Mouse (Mus musculus): Measurements from ENCODE around the gene Hipk1. TPM values are rescaled to one million over a fixed set of nuclear protein-coding genes. Genes with fewer than 3 reads are reported as not detected.

Gene Hipk1
- polyA plus RNA-seq, 1 experiment from 2014 or later: 16.4 TPM

DNA sequence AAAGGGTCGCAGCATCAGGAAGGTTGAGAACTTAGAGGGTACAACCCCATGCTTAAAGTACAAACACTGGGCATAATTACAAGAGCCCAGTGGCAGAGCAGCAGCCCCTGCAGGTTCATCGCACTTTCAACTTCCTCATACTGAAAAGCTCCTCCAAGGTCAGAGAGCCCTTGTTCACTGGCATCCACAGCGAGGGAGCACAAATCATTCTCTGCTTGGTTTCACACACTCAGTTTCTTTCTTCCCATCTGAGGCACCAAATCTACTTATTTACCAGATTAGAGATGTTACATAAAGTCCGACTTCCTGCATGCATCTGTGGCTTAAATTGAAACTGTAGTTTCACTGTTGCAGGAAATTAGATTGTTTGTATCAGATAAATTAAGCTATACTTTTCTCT lies 18.5 kb downstream of the Hipk1 start:
- Histone ChIP-seq H3K27me3 (ENCODE audit: control insufficient read depth, insufficient read depth, low read depth, low read length) (no peaks in the 10 kb centered on the region), H3K9me3 (replicated peaks; ENCODE audit: control insufficient read depth, low read length) (no peaks in the 10 kb centered on the region), H3K4me2 (ENCODE audit: low read depth, low read length) (no peak overlapping the region), H3K4me3 (ENCODE audit: low read depth, low read length) (no peak overlapping the region), H3K4me1 (ENCODE audit: control insufficient read depth, low read depth, low read length) (peaks cover 2% of the 10 kb centered on the region), H3K36me3 (ENCODE audit: control insufficient read depth, insufficient read depth) (peaks cover 71% of the 10 kb centered on the region), H3K9ac (ENCODE audit: low read depth, low read length) (no peak overlapping the region), H3K27ac (ENCODE audit: low read length) (no peak overlapping the region)
- ATAC-seq (ENCODE audit: low read depth): no peak
- 54% methylated on average over 4 of the region's 4 CpGs for WGBS (ENCODE audit: insufficient replicate concordance)

- H3K9me3 ChIP-seq (replicated peaks; ENCODE audit: control insufficient read depth, low read length): no peaks in the 10 kb centered on the region
- ATAC-seq (ENCODE audit: low read depth): no peak
- peaks cover 2% of the 10 kb centered on the region for H3K4me1 ChIP-seq (ENCODE audit: control insufficient read depth, low read depth, low read length)
- H3K36me3 ChIP-seq (ENCODE audit: control insufficient read depth, insufficient read depth): peaks cover 67% of the 10 kb centered on the region
- no peak overlapping the region for H3K27ac ChIP-seq (ENCODE audit: low read length)
- no peak overlapping the region for H3K4me3 ChIP-seq (ENCODE audit: low read depth, low read length)
- H3K9ac ChIP-seq (ENCODE audit: low read depth, low read length): no peak overlapping the region
- no peaks in the 10 kb centered on the region for H3K27me3 ChIP-seq (ENCODE audit: control insufficient read depth, insufficient read depth, low read depth, low read length)
- H3K4me2 ChIP-seq (ENCODE audit: low read depth, low read length): no peak overlapping the region
- 70% methylated on average over 9 of the region's 9 CpGs for WGBS (ENCODE audit: insufficient replicate concordance)
Measured at GRCm38 (mm10) chr3:103771531-103772130, 19.7 kb downstream of the Hipk1 start.

DNA sequence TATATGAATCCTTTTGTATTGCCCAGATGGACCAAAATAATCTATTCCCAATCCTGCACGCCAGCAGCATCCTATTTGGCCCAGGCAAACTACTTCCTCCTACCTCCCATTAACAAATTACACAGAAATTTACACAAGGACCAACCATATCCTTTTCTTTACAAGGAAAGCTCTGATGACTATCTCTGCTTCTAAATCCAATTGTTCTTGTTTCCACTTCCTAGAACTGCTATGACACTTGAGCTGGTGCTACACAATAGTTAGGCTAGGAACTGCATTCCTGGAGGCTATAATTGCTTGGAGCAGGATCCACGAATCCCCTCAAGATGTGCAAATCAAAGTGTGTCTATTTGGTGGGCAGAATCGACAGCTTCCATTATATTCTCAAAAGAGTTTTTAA lies 24.6 kb downstream of the Hipk1 start:
- no peak for ATAC-seq (ENCODE audit: low read depth)

GRCm38 (mm10) chr3:103759261-103759970 lies 31.9 kb downstream of the Hipk1 start:
- Histone ChIP-seq H3K27me3 (ENCODE audit: control insufficient read depth, insufficient read depth, low read depth, low read length) (no peaks in the 10 kb centered on the region), H3K4me2 (ENCODE audit: low read depth, low read length) (no peak overlapping the region), H3K4me3 (ENCODE audit: low read depth, low read length) (no peak overlapping the region), H3K9me3 (replicated peaks; ENCODE audit: control insufficient read depth, low read length) (no peaks in the 10 kb centered on the region), H3K27ac (ENCODE audit: low read length) (no peak overlapping the region), H3K36me3 (ENCODE audit: control insufficient read depth, insufficient read depth) (peaks cover 87% of the 10 kb centered on the region), H3K9ac (ENCODE audit: low read depth, low read length) (no peak overlapping the region), H3K4me1 (ENCODE audit: control insufficient read depth, low read depth, low read length) (no peaks in the 10 kb centered on the region)
- no peak for ATAC-seq (ENCODE audit: low read depth)
- 83% methylated on average over 5 of the region's 5 CpGs for WGBS (ENCODE audit: insufficient replicate concordance)

More for the DNA sequence above, 24.6 kb downstream of the Hipk1 start:
- Histone ChIP-seq H3K36me3 (ENCODE audit: control insufficient read depth, insufficient read depth) (peaks cover 77% of the 10 kb centered on the region), H3K9me3 (replicated peaks; ENCODE audit: control insufficient read depth, low read length) (no peaks in the 10 kb centered on the region), H3K9ac (ENCODE audit: low read depth, low read length) (no peak overlapping the region), H3K4me3 (ENCODE audit: low read depth, low read length) (no peak overlapping the region), H3K27ac (ENCODE audit: low read length) (no peak overlapping the region), H3K4me2 (ENCODE audit: low read depth, low read length) (no peak overlapping the region), H3K27me3 (ENCODE audit: control insufficient read depth, insufficient read depth, low read depth, low read length) (no peaks in the 10 kb centered on the region), H3K4me1 (ENCODE audit: control insufficient read depth, low read depth, low read length) (no peaks in the 10 kb centered on the region)
- 79% methylated on average over 3 of the region's 3 CpGs for WGBS (ENCODE audit: insufficient replicate concordance)

DNA sequence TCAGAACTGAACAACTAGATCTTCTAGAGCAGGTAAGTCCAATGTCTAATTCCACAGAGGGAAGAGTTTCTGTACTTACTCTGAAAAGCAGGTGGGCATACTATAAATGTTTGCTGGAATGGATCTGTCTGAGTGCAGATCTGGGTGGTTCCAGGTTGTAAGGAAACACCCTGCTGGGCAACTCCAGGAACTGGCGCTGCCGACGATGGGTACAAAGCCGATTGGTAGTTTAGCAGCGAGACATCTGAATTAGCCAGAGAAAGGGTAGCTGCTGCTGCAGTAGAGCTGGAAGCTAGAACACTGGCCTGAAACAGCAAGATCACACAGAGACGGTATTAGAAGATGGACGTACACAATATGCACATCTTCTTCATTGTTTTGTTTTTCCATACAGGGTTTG lies 32.9 kb downstream of the Hipk1 start:
- WGBS (ENCODE audit: insufficient replicate concordance): 90% methylated on average over 7 of the region's 7 CpGs
- Histone ChIP-seq H3K36me3 (ENCODE audit: control insufficient read depth, insufficient read depth) (peaks cover 87% of the 10 kb centered on the region), H3K4me3 (ENCODE audit: low read depth, low read length) (no peak overlapping the region), H3K4me2 (ENCODE audit: low read depth, low read length) (no peak overlapping the region), H3K9me3 (replicated peaks; ENCODE audit: control insufficient read depth, low read length) (no peaks in the 10 kb centered on the region), H3K4me1 (ENCODE audit: control insufficient read depth, low read depth, low read length) (no peaks in the 10 kb centered on the region), H3K27ac (ENCODE audit: low read length) (no peak overlapping the region), H3K9ac (ENCODE audit: low read depth, low read length) (no peak overlapping the region), H3K27me3 (ENCODE audit: control insufficient read depth, insufficient read depth, low read depth, low read length) (no peaks in the 10 kb centered on the region)
- ATAC-seq (ENCODE audit: low read depth): no peak

- no peak for ATAC-seq (ENCODE audit: low read depth)
- Histone ChIP-seq H3K4me3 (ENCODE audit: low read depth, low read length) (no peak overlapping the region), H3K9me3 (replicated peaks; ENCODE audit: control insufficient read depth, low read length) (no peaks in the 10 kb centered on the region), H3K4me1 (ENCODE audit: control insufficient read depth, low read depth, low read length) (no peaks in the 10 kb centered on the region), H3K9ac (ENCODE audit: low read depth, low read length) (no peak overlapping the region), H3K27ac (ENCODE audit: low read length) (no peak overlapping the region), H3K36me3 (ENCODE audit: control insufficient read depth, insufficient read depth) (peaks cover 87% of the 10 kb centered on the region), H3K4me2 (ENCODE audit: low read depth, low read length) (no peak overlapping the region), H3K27me3 (ENCODE audit: control insufficient read depth, insufficient read depth, low read depth, low read length) (no peaks in the 10 kb centered on the region)
- WGBS (ENCODE audit: insufficient replicate concordance): 93% methylated on average over 2 of the region's 2 CpGs
Measured at GRCm38 (mm10) chr3:103756920-103757319, 34.4 kb downstream of the Hipk1 start.

GRCm38 (mm10) chr3:103755351-103755750 lies 36.0 kb downstream of the Hipk1 start:
- Histone ChIP-seq H3K4me3 (ENCODE audit: low read depth, low read length) (no peak overlapping the region), H3K9ac (ENCODE audit: low read depth, low read length) (no peak overlapping the region), H3K27me3 (ENCODE audit: control insufficient read depth, insufficient read depth, low read depth, low read length) (no peaks in the 10 kb centered on the region), H3K9me3 (replicated peaks; ENCODE audit: control insufficient read depth, low read length) (no peaks in the 10 kb centered on the region), H3K4me1 (ENCODE audit: control insufficient read depth, low read depth, low read length) (no peaks in the 10 kb centered on the region), H3K27ac (ENCODE audit: low read length) (no peak overlapping the region), H3K36me3 (ENCODE audit: control insufficient read depth, insufficient read depth) (peaks cover 89% of the 10 kb centered on the region), H3K4me2 (ENCODE audit: low read depth, low read length) (no peak overlapping the region)
- WGBS (ENCODE audit: insufficient replicate concordance): 36% methylated on average over 3 of the region's 3 CpGs
- no peak for ATAC-seq (ENCODE audit: low read depth)

- H3K4me1 ChIP-seq (ENCODE audit: control insufficient read depth, low read depth, low read length): no peaks in the 10 kb centered on the region
Measured at GRCm38 (mm10) chr3:103751558-103751957, 39.8 kb downstream of the Hipk1 start.

DNA sequence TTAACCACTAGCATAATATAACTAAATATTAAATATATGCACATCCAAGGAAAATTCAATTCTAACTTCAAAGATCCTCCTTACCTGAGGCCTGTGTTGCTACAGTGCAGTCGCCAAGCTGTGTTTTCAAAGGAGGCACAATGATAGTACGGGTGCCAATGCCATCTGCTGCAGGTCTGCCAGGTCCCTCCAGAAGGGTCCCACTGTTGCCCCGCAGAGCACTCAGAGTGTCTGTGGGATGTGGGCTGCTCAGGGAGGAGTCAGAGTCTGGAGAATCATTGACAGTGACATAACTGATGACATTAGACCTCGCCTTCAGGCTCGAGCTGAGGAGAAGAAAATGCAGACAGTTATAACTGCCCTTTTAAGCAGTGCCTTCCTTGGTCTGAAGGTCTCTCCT lies 44.7 kb downstream of the Hipk1 start:
- Histone ChIP-seq H3K4me1 (ENCODE audit: control insufficient read depth, low read depth, low read length) (no peaks in the 10 kb centered on the region), H3K4me3 (ENCODE audit: low read depth, low read length) (no peak overlapping the region), H3K4me2 (ENCODE audit: low read depth, low read length) (no peak overlapping the region), H3K27me3 (ENCODE audit: control insufficient read depth, insufficient read depth, low read depth, low read length) (no peaks in the 10 kb centered on the region), H3K27ac (ENCODE audit: low read length) (no peak overlapping the region), H3K36me3 (ENCODE audit: control insufficient read depth, insufficient read depth) (peaks cover 91% of the 10 kb centered on the region), H3K9ac (ENCODE audit: low read depth, low read length) (no peak overlapping the region), H3K9me3 (replicated peaks; ENCODE audit: control insufficient read depth, low read length) (no peaks in the 10 kb centered on the region)
- no peak for ATAC-seq (ENCODE audit: low read depth)
- 90% methylated on average over 5 of the region's 5 CpGs for WGBS (ENCODE audit: insufficient replicate concordance)

More at GRCm38 (mm10) chr3:103751558-103751957, 39.8 kb downstream of the Hipk1 start:
- no peak for ATAC-seq (ENCODE audit: low read depth)
- H3K27ac ChIP-seq (ENCODE audit: low read length): no peak overlapping the region
- H3K9ac ChIP-seq (ENCODE audit: low read depth, low read length): no peak overlapping the region
- no peaks in the 10 kb centered on the region for H3K9me3 ChIP-seq (replicated peaks; ENCODE audit: control insufficient read depth, low read length)
- no peak overlapping the region for H3K4me2 ChIP-seq (ENCODE audit: low read depth, low read length)
- H3K27me3 ChIP-seq (ENCODE audit: control insufficient read depth, insufficient read depth, low read depth, low read length): no peaks in the 10 kb centered on the region
- peaks cover 91% of the 10 kb centered on the region for H3K36me3 ChIP-seq (ENCODE audit: control insufficient read depth, insufficient read depth)
- H3K4me3 ChIP-seq (ENCODE audit: low read depth, low read length): no peak overlapping the region
- 86% methylated on average over 2 of the region's 2 CpGs for WGBS (ENCODE audit: insufficient replicate concordance)
